Mouse (Mus musculus) gastrocnemius, postnatal 14 days (tissue): ENCODE measurements around the gene Frmd4b. TPM values are rescaled to one million over a fixed set of nuclear protein-coding genes. Genes with fewer than 3 reads are reported as not detected.
A peak's percentile ranks its signal among the peaks of the same experiment; 100 is the strongest.

Experiments used
- DNase-seq: peaks from one replicate; pipeline ENCODE4 v3.0.0; 2021; ENCODE audit warnings: mixed read lengths
- intact Hi-C: fragments of 180-260 bp; cut with DNase I; formaldehyde crosslinking; loops from one replicate; pipeline ENCODE4 v1.15.1; 2025; ENCODE audit warnings: low total_unique reads
- total RNA-seq, 2 experiments: library from RNA; stranded (reverse); gene quantifications; 2 replicates each; pipeline ENCODE4 v1.2.3; 2021

Gene Frmd4b
- total RNA-seq, 2 experiments from 2014 or later, result 14.5 to 14.6 TPM

GRCm38 (mm10) chr6:97488280-97488679 is 129.1 kb downstream of the Frmd4b start:
- intact Hi-C loops, result no loop called here
- no peak for DNase-seq

- intact Hi-C loops, result no loop called here
- DNase-seq, result peak; percentile 81
Measured at GRCm38 (mm10) chr6:97487535-97488081, 129.7 kb downstream of the Frmd4b start.

GRCm38 (mm10) chr6:97486813-97487361 is 130.5 kb downstream of the Frmd4b start:
- intact Hi-C loops, result no loop called here
- no peak for DNase-seq

GRCm38 (mm10) chr6:97485886-97486386 is 131.4 kb downstream of the Frmd4b start:
- intact Hi-C loops, result no loop called here

GRCm38 (mm10) chr6:97481912-97482311 is 135.4 kb downstream of the Frmd4b start:
- DNase-seq, result no peak
- intact Hi-C loops, result no loop called here

More at GRCm38 (mm10) chr6:97485886-97486386, 131.4 kb downstream of the Frmd4b start:
- peak; percentile 32 for DNase-seq

GRCm38 (mm10) chr6:97478981-97479860 is 138.1 kb downstream of the Frmd4b start:
- no peak for DNase-seq
- intact Hi-C loops, result no loop called here

- no peak for DNase-seq
- intact Hi-C loops, result no loop called here
Measured at GRCm38 (mm10) chr6:97473672-97474071, 143.7 kb downstream of the Frmd4b start.

- intact Hi-C loops, result no loop called here
- no peak for DNase-seq
Measured at GRCm38 (mm10) chr6:97472873-97473550, 144.3 kb downstream of the Frmd4b start.

- intact Hi-C loops, result no loop called here
- DNase-seq, result peak; percentile 40
Measured at GRCm38 (mm10) chr6:97463898-97464524, 153.3 kb downstream of the Frmd4b start.

- no peak for DNase-seq
- intact Hi-C loops, result no loop called here
Measured at GRCm38 (mm10) chr6:97462421-97462820, 154.9 kb downstream of the Frmd4b start.

GRCm38 (mm10) chr6:97459112-97459511 is 158.2 kb downstream of the Frmd4b start:
- no peak for DNase-seq
- intact Hi-C loops, result no loop called here

- intact Hi-C loops, result no loop called here
- no peak for DNase-seq
Measured at GRCm38 (mm10) chr6:97458358-97458757, 159.0 kb downstream of the Frmd4b start.

GRCm38 (mm10) chr6:97457954-97458353 is 159.4 kb downstream of the Frmd4b start:
- intact Hi-C loops, result no loop called here
- DNase-seq, result no peak

- DNase-seq, result no peak
- intact Hi-C loops, result no loop called here
Measured at GRCm38 (mm10) chr6:97457210-97457609, 160.1 kb downstream of the Frmd4b start.

- intact Hi-C loops, result no loop called here
- DNase-seq, result no peak
Measured at GRCm38 (mm10) chr6:97452223-97452622, 165.1 kb downstream of the Frmd4b start.

- DNase-seq, result no peak
- intact Hi-C loops, result no loop called here
Measured at GRCm38 (mm10) chr6:97449806-97450205, 167.5 kb downstream of the Frmd4b start.

GRCm38 (mm10) chr6:97447020-97447419 is 170.3 kb downstream of the Frmd4b start:
- DNase-seq, result peak; percentile 39
- intact Hi-C loops, result no loop called here

GRCm38 (mm10) chr6:97444145-97444544 is 173.2 kb downstream of the Frmd4b start:
- intact Hi-C loops, result no loop called here

GRCm38 (mm10) chr6:97443522-97443921 is 173.8 kb downstream of the Frmd4b start:
- DNase-seq, result peak; percentile 52
- intact Hi-C loops, result no loop called here

More at GRCm38 (mm10) chr6:97444145-97444544, 173.2 kb downstream of the Frmd4b start:
- DNase-seq, result no peak
